8 mouse cellular contexts compared by ENCODE assay signal in the genomic region with DNA sequence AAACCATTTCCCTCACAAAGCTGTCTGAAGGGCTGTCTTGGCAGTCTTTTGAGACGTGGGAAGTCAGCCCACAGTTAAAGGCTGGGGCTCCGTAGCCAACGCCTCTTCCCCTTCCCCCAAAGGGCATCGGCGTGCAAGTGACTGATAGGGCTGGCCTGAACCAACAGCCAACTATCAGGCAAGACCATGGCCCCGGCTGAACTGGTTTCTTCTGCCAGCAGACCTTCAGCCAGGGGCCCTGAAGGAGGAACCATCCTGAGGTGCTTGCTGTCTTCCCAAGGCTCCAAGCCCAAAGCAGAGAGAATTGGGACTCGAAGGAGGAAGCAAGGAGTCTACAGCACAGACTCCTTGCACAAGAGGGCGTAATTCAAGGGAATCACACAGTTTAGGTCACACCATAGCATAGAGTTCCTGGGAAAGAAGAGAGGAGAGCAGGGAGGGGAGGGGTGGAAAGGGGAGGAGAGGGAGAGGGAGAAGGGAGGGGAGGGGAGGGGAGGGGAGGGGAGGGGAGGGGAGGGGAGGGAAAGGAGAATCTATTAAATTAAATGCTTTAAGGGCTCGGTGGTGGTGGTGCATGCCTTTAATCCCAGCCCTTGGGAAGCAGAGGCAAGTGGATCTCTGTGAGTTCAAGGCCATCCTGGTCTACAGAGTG. TPM values are rescaled to one million over a fixed set of nuclear protein-coding genes. Genes with fewer than 3 reads are reported as not detected.
DNase-seq lines count a peak whose midpoint lies in the region; ATAC-seq and TF ChIP-seq lines count a peak whose summit lies in the region.

No protein-coding gene starts in this region.

- no peaks in the 10 kb centered on the region for H3K36me3 ChIP-seq in hindbrain, embryonic 14.5 days (replicated peaks; ENCODE audit: control insufficient read depth, insufficient read depth)
- no peaks in the 10 kb centered on the region for H3K36me3 ChIP-seq in lung, postnatal 0 days (ENCODE audit: insufficient read depth, low read length)

- H3K27me3 ChIP-seq in hindbrain, embryonic 14.5 days (ENCODE audit: control insufficient read depth, insufficient read depth, low read length), result no peaks in the 10 kb centered on the region
- H3K27me3 ChIP-seq in lung, postnatal 0 days (replicated peaks; ENCODE audit: insufficient read depth, low read length), result no peaks in the 10 kb centered on the region
- H3K27me3 ChIP-seq in cerebellum, adult 2 months (ENCODE audit: control insufficient read depth, insufficient read depth, low read length), result no peaks in the 10 kb centered on the region

- no peak overlapping the region for H3K9ac ChIP-seq in hindbrain, embryonic 14.5 days
- peak overlapping the region; percentile 23; the same call in 1 of the 2 replicates for H3K9ac ChIP-seq in lung, postnatal 0 days (replicated peaks; ENCODE audit: low read depth)

- peak; percentile 25; the same call in 1 of the 2 replicates for TF ChIP-seq CTCF in lung, postnatal 0 days (IDR thresholded peaks at IDR 0.05)
- TF ChIP-seq CTCF in cerebellum, adult 2 months (IDR thresholded peaks at IDR 0.05; ENCODE audit: borderline replicate concordance, insufficient read depth, low read depth, low read length), result no peak

- 0 out of 2 replicates have a peak, but pooled peaks cover 4% of the 10 kb centered on the region for H3K4me1 ChIP-seq in hindbrain, embryonic 14.5 days (replicated peaks; ENCODE audit: control insufficient read depth, insufficient read depth, low read length)
- no peaks in the 10 kb centered on the region; the same call in 1 of the 2 replicates for H3K4me1 ChIP-seq in lung, postnatal 0 days (ENCODE audit: insufficient read depth, low read depth, low read length)
- peaks cover 2% of the 10 kb centered on the region; the same call in 1 of the 2 replicates for H3K4me1 ChIP-seq in cerebellum, adult 2 months (ENCODE audit: control insufficient read depth, insufficient read depth, low read length)

- DNase-seq in cerebellum, adult 9-11 months, result peak; percentile 24
- DNase-seq in cerebellum, adult 11 months, result no peak
- DNase-seq in adrenal gland, postnatal 14 days, result peak; percentile 65
- DNase-seq in gastrocnemius, adult 18-20 months (ENCODE audit: low spot score), result peak; percentile 47
- DNase-seq in hindbrain, embryonic 14.5 days (ENCODE audit: low spot score), result no peak
- DNase-seq in lung, postnatal 0 days (ENCODE audit: low spot score), result peak; percentile 55
- peak; percentile 62 to 71 for DNase-seq in spleen, postnatal 14 days (ENCODE audit: low spot score in 2 of 2)
- DNase-seq in cerebellum, adult 2 months, result no peak

- no peaks in the 10 kb centered on the region for H3K9me3 ChIP-seq in hindbrain, embryonic 14.5 days (ENCODE audit: control insufficient read depth, low read length)
- no peaks in the 10 kb centered on the region for H3K9me3 ChIP-seq in lung, postnatal 0 days (ENCODE audit: low read length)

- no peak overlapping the region for H3K4me3 ChIP-seq in hindbrain, embryonic 14.5 days (replicated peaks; ENCODE audit: low read length)
- H3K4me3 ChIP-seq in lung, postnatal 0 days (ENCODE audit: low read depth, low read length), result no peak overlapping the region
- H3K4me3 ChIP-seq in cerebellum, adult 2 months (replicated peaks; ENCODE audit: insufficient read depth, low read depth, low read length), result no peak overlapping the region

- TF ChIP-seq POLR2A in cerebellum, adult 2 months (IDR thresholded peaks at IDR 0.05; ENCODE audit: borderline replicate concordance, insufficient read depth, low read length), result no peak

- WGBS in hindbrain, embryonic 14.5 days, result 65% methylated on average over 9 of the region's 9 CpGs
- WGBS in lung, postnatal 0 days, result 55% methylated on average over 9 of the region's 9 CpGs
- WGBS in cerebellum, adult 2 months, result 41% methylated on average over 9 of the region's 9 CpGs

- H3K4me2 ChIP-seq in hindbrain, embryonic 14.5 days (replicated peaks), result peak overlapping the region; percentile 49
- peak overlapping the region; percentile 44 for H3K4me2 ChIP-seq in lung, postnatal 0 days (replicated peaks; ENCODE audit: low read depth, low read length)

- ATAC-seq in hindbrain, embryonic 14.5 days (ENCODE audit: low FRiP score), result peak; percentile 19; the same call in 1 of the 2 replicates
- peak; percentile 46 for ATAC-seq in lung, postnatal 0 days

- H3K27ac ChIP-seq in hindbrain, embryonic 14.5 days, result no peak overlapping the region
- peak overlapping the region; percentile 61 for H3K27ac ChIP-seq in lung, postnatal 0 days (ENCODE audit: low read length)
- no peak overlapping the region for H3K27ac ChIP-seq in cerebellum, adult 2 months (ENCODE audit: insufficient read depth, low read length)

- TF ChIP-seq EP300 in lung, postnatal 0 days (IDR thresholded peaks at IDR 0.05), result no peak

RNA-seq across cellular contexts. Expression of a gene that starts 16.8 kb away (rescaled TPM):
- total RNA-seq in adrenal gland, postnatal 14 days (2021), result 211 and 233 TPM in 2 replicates
- 10 to 100 TPM; 33.4 to 44.6 TPM for total RNA-seq in gastrocnemius, adult 18-20 months (2021)
- polyA plus RNA-seq in hindbrain, embryonic 14.5 days (2014; fragmentation: Nextera tagmentation; extraction: Ambion mirVana), result 69.8 and 88.2 TPM in 2 replicates
- 79.3 and 81.1 TPM in 2 replicates for polyA plus RNA-seq in lung, postnatal 0 days (2015; fragmentation: Nextera tagmentation; extraction: Ambion mirVana)
- 63.9 and 64.7 TPM in 2 replicates for polyA plus RNA-seq in cerebellum, adult 2 months (2012; rRNA removed)

RNA-seq across cellular contexts. Expression of a gene that starts 36.6 kb away (rescaled TPM):
- 36.1 and 39.4 TPM in 2 replicates for total RNA-seq in adrenal gland, postnatal 14 days (2021)
- total RNA-seq in gastrocnemius, adult 18-20 months (2021), result 1 to 10 TPM; 5.6 to 5.8 TPM
- 30.8 and 34.8 TPM in 2 replicates for polyA plus RNA-seq in hindbrain, embryonic 14.5 days (2014; fragmentation: Nextera tagmentation; extraction: Ambion mirVana)
- 19.3 and 20.1 TPM in 2 replicates for polyA plus RNA-seq in lung, postnatal 0 days (2015; fragmentation: Nextera tagmentation; extraction: Ambion mirVana)
- polyA plus RNA-seq in cerebellum, adult 2 months (2012; rRNA removed), result 17.5 and 19.6 TPM in 2 replicates

Comparison
In these comparisons a context has a peak if more than half of its experiments do, and no peak if none do; other contexts are left out.
1. DNase-seq: peak in cerebellum, adult 9-11 months (single experiment), adrenal gland, postnatal 14 days (single experiment), gastrocnemius, adult 18-20 months (single experiment), lung, postnatal 0 days (single experiment) and spleen, postnatal 14 days (2 of 2); none in cerebellum, adult 11 months (single experiment), hindbrain, embryonic 14.5 days (single experiment) and cerebellum, adult 2 months (0 of 2).